Mouse (Mus musculus): ENCODE data around the gene Crabp2.

GRCm38 (mm10) chr3:87995331-87995730 lies 46.9 kb downstream of the Crabp2 start:
- TF ChIP-seq CTCF (conservative IDR thresholded peaks at IDR 0.05; ENCODE audit: low read length) (no peak), POU5F1 (IDR thresholded peaks at IDR 0.05; ENCODE audit: borderline replicate concordance, low read length) (no peak), NANOG (IDR thresholded peaks at IDR 0.05; ENCODE audit: borderline replicate concordance, low read length) (no peak)
